Mouse (Mus musculus) mesoderm, embryonic 11.5 days (tissue): Measurements from ENCODE around the gene Sh3pxd2a.

Source experiments
- DNase-seq: peaks from one replicate; pipeline ENCODE4 v3.0.0-alpha.2; 2012; ENCODE audit warnings: low read depth, low spot score

Sh3pxd2a gene

DNA sequence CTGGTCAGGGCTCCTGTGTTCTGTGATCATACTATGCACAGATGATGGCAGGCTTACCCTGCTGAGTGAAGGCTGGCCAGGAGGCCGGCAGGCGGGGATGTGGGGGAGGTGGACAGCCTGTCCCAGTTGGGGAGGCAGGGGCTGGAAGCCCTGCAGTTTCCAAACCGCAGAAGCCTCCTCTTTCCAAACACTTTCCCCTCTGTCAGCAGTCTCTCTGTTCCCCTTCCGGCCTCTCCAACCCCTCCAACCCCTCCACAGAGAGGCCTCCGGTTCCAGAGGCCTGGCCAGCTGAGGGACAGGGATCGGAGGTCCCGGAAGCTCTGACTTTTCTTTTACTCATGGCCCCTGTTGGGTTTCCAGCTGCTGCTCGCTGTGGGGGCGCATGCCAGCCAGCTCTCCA is 183.3 kb downstream of the Sh3pxd2a start:
- DNase-seq: no peak

- no peak for DNase-seq
Observed at GRCm38 (mm10) chr19:47279788-47280532, 184.2 kb downstream of the Sh3pxd2a start.

DNA sequence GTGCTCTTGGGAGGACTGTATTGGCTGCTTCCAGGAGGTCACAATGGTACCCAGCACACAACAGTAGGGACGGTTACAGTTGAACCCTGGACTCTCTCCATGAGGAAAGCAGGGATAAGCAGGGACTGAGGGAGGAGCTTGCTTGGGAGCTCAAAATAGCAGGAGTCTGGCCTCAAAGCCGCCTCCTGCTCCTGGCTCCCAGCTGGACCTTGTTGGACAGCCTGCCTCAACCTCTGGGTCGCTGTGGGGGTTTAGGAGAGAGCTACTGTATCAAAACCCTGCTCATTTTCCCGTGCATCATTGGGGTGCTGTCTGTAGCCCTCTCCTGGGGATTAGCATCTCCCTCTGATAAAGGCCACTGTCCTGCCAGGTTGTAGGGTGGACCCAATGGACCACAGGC is 184.8 kb downstream of the Sh3pxd2a start:
- no peak for DNase-seq

- DNase-seq: no peak
Observed at GRCm38 (mm10) chr19:47276730-47277129, 187.5 kb downstream of the Sh3pxd2a start.

DNA sequence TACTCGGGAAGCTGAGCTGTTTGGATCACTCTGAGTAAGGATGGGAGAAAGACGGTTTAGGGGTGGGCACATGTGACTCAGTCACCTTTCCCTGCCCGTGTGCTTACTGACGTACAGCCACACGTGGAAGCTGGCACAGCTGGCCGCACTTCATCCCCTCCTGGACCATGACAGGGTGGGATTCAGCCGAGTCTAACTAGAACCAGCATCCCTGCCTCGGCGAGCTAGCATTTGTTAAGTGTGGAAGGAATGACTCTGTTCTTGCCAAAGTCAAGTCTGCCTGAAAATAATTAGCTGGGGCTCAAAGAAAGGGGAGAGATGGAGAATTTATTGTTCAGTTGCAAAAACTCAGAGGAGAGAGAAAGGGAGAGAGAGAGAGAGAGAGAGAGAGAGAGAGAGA is 193.7 kb downstream of the Sh3pxd2a start:
- DNase-seq: no peak

DNA sequence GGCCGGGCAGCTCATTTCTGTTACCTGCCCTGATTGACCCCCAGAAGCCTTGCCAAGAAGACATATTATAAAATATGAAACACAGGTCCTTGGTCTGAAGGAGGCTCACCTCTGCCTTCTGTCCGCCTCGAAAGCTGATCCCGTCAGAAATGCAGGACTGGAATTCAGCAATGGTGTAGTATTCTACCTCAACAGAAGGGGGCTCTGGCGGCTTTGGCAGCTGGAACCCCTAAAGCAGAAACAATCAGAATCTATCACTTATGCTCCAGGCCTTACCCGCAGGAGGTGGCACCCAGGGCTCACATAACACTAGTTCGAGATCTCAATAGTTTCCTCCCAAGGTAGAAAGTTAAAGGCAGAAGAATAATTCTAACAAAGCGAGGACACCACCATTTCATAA is 194.5 kb downstream of the Sh3pxd2a start:
- peak; percentile 37 for DNase-seq

DNA sequence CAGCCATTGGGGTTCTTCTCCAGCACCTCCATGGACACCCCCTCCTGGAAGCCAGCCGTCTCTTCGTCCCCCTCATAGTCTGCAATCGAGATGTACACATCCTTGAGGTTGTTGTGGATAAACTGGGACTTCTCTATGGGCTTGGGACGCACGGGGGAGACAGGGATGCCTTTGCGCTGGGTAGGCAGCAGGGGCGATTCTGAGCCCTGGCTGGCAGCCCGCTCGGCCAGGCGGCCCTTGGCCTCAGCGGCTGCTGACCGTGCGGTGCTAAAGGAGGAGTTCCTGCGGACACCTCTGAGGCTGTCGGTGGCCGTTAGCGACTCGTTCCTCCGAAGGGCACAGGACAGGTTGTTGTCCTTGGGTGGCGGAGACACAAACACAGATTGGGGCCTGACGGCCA is 197.1 kb downstream of the Sh3pxd2a start:
- no peak for DNase-seq

- DNase-seq: no peak
Observed at GRCm38 (mm10) chr19:47266070-47266801, 198.0 kb downstream of the Sh3pxd2a start.

DNA sequence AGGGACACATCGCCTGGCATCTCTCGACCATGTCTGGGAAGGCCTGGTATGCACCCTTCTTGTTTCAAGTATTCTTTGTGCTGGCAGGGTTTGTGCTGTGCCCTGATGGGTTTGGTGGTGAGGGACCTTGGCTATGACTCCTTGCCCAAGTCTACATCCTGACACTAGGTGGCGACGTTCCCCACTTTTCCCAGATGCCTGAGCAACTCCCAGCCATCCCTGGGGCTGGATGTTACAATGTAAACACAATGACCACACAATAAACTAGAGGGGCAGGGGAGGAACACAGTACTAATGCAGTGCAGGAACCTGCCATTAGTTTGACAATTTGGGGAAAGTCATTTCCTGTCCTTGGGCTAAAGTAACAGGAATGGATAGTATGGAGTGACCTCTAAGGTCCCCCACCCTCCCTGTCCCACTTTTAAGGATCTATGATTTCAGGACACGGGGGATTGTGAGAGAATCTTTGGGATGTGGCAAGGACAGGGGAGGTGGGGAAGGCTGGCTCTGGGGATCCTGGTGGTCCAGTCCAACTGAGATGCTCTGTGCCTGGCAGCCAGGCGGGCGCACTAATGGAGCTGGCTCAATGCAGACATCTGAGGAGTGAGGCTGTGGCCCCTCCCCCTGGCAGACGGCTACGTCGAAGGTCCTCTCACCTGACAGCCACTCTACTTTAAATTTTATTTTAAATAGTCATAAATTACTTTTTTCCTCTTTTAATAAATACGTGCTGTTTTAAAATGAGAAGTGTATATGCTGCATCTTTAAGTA is 199.7 kb downstream of the Sh3pxd2a start:
- DNase-seq: peak; percentile 80

DNA sequence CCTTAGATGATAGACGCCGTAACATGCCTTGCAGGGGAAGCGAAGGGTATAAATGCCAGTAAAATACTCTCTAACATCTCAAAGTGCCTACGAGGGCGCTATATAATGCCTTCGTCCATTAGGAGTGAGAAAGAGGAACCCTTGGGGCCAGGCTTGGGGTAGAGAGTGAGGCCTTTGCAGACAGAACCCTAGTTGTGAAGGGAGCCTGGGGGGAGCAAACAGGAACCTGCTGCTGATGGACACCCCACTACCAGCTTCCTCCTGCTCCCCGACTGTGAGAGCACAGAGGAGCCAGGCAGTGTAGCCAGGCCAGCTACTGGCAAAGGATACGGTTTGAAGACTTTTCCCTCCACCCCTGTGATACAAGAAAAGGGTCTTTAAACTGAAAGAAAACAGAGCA is 200.6 kb downstream of the Sh3pxd2a start:
- no peak for DNase-seq

DNA sequence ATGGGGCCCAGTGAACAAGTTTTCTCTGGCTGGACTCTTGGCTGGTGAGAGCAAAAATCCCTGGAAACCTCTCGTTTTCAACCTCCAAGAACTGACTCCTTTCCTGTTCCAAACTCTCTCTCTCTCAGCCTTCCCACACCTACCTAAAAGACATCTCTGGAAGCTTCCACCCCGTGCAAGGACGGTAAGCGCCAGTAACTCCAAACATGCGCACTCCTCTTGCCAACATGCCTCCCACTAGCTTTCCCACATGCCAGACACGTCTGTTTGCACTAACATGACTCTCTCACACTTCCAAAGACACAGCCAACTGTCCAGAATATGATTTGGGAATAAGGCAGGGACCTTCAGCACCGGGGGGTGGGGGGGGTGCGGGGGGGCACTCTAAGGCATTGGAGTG is 203.0 kb downstream of the Sh3pxd2a start:
- no peak for DNase-seq

DNA sequence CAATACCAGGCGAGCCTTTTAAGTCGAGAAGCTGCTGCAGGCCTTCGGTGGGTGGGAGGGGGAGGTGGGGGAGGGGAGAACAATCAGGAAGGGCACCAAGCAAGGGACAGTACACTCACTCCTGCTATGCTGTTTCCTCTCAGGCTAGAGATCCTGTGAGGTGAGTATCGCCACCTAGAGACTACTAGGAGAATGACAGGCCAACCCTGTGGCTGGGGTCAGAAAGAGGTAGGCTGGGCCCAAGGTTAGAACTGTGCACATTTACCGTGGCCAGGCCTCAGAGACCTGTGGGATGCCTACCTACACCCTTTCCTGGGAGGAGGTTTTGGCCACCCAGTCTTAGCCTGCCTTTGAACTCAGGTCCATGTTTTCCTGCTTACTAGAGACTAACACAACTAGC is 204.6 kb downstream of the Sh3pxd2a start:
- peak; percentile 48 for DNase-seq

DNA sequence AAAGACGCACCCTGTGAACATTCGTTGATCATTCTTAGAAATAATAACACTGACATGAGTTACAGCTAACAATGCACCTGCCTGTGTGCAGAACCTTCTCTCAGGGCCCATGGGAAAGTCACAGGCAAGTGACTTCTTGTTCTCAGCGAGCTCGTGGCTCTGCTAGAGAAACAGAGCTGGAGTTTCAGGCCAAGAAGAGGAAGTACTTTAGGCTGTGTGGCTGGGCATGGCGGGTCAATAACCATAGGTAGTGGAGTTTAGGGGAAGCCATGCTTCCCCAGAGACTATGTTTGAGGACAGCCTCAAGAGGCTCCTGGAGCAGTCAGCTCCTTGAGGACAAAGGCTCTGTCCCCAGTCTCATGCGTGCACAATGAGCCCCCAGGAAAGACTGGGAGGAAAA is 208.3 kb downstream of the Sh3pxd2a start:
- no peak for DNase-seq

GRCm38 (mm10) chr19:47255036-47255435 is 209.2 kb downstream of the Sh3pxd2a start:
- no peak for DNase-seq

GRCm38 (mm10) chr19:47253053-47253628 is 211.1 kb downstream of the Sh3pxd2a start:
- peak; percentile 69 for DNase-seq

- DNase-seq: no peak
Observed at GRCm38 (mm10) chr19:47250931-47251330, 213.3 kb downstream of the Sh3pxd2a start.

DNA sequence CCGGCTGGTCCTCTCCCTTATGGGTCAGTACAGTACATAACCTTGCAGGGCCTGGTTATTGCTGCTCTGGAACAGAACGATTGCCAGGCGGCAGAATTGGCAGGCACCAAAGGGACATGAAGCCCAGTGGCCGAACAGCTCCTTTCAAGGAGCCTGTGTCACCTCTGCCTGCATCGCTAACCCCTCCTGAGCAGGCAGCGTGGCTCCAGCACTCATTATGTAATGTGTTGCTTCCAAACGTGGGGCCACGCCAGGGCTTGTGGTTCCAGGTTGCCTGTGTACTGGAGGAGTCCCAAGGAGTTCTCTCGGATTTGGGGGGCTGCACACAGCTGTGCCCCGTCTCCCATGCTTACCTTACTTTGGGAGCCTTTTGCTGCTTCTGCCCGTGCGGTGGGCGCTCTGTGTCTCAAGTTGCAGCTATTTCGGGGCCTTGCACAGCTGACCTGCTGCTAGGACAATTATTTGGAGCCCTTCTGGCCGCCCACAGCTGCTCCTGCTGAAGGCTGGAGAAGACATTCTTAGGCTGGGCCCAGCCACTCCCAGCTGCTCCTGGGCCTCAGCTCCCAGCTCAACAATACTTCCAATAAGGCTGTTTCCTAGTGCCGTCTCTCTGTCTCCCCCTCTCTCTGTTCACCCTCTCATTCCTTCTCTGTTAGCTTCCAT is 215.2 kb downstream of the Sh3pxd2a start:
- DNase-seq: no peak

DNA sequence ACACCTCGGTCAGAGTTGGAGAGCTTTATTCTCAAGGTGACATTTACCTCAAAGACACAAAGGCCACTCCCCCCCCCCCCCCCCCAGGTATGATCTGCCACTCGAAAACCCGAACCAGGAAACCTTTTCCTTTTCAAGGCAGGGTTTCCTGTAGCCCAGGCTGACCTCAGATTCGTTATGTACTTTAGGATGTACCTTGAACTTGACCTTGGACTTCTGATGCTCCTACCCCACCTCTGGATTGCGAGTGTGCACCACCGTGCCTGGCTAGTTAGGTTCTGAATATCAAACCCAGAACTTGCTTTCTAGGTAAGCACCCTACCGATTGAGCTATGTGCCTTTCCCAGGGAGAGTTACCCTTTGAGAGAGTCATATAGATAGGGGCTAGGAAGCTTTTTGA is 215.9 kb downstream of the Sh3pxd2a start:
- no peak for DNase-seq

GRCm38 (mm10) chr19:47247791-47248190 is 216.4 kb downstream of the Sh3pxd2a start:
- DNase-seq: no peak

- no peak for DNase-seq
Observed at GRCm38 (mm10) chr19:47245512-47245911, 218.7 kb downstream of the Sh3pxd2a start.

GRCm38 (mm10) chr19:47242227-47242626 is 222.0 kb downstream of the Sh3pxd2a start:
- no peak for DNase-seq

DNA sequence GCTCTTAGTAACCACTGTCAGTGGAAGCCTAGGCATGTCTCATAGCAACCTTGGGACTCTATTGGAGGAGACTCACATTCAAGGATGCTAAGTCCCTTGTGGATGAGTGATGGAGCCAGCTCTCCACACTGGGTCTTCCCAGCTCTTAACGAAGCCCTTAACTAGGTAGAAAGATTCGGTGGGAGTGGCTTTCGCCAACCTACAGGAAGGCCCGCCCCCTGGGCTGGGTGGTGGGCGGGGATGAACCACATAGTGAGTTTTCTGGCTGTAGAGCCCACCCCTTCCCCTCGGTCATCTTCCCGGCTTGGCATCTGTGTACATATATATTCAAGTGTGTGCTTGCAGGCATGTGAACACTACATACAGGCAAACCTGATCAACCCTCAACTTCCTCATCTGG is 223.2 kb downstream of the Sh3pxd2a start:
- DNase-seq: no peak
